Mouse (Mus musculus): ENCODE measurements around the gene Bud31.

GRCm38 (mm10) chr5:145110401-145110800 lies 29.8 kb upstream of the Bud31 start:
- no peak for TF ChIP-seq POLR2A (IDR thresholded peaks at IDR 0.05; ENCODE audit: low read depth, low read length)
- TF ChIP-seq CTCF (IDR thresholded peaks at IDR 0.05; ENCODE audit: extremely low read depth, insufficient read depth, insufficient read length, insufficient replicate concordance): no peak
